Mouse (Mus musculus) lung, postnatal 14 days (tissue): Measurements from ENCODE around the gene Josd1.
"Not testable (repeated sequence)": the region's sequence is repeated elsewhere in the genome, so short reads cannot be mapped to it uniquely, and the experiment has no call there.

Source experiments
- DNase-seq: peaks from one replicate; pipeline ENCODE4 v3.0.0; 2021

Josd1 gene

DNA sequence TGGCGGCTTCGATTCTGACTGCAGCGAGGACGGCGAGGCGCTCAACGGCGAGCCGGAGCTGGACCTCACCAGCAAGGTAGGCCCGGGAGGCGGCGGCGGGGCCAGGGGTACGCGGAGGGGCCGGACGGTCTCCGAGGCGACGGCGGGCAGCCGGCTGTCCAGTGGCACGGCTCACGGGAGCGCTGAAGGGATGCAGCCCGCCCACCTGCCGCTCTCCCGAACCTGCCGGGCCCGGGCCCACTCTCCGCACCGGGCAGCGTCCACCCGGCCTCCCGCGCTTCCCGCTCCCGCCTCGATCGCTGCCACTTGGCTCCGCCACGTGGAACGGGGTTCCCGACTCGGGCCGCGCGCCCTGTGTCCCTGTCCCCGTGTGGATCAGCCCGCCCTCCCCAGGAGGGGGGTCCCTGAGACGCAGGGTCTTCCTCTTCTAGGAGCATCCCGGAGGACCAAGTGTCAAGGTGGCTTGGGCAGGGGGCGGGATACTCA, 3.3 kb upstream of the Josd1 start:
- DNase-seq, result no peak

DNA sequence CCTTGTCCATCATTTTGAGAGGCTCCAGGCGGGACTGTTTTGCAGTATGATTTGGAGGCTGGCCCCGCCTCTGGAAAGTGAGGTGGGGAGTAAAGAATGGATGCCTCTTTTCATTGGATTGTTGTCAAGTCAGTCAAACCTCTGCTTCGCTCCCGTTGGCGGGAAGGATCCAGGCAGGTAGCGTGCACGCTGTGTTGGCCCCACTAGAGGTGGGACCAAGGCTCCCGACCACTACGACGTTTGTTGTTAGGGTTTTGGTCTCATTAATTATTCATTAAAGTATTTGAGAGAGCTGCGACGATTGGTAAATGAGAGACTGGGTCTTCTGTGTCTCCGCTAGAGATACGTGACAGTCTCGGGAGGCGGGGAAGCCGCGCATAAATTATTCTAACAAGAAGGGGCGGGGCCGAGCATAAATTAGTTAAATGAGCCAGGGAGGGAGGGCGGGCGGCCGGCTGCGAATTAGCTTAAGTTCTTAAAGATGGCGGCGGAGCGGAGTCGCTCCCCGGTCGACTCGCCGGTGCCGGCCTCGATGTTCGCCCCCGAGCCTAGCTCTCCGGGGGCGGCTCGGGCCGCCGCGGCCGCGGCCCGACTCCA, 2.8 kb upstream of the Josd1 start, which contains the start of gene Gtpbp1:
Gtpbp1 (plus strand) TSS at position 420 of the 597 bp plus-strand sequence.
- peak; percentile 95 for DNase-seq

DNA sequence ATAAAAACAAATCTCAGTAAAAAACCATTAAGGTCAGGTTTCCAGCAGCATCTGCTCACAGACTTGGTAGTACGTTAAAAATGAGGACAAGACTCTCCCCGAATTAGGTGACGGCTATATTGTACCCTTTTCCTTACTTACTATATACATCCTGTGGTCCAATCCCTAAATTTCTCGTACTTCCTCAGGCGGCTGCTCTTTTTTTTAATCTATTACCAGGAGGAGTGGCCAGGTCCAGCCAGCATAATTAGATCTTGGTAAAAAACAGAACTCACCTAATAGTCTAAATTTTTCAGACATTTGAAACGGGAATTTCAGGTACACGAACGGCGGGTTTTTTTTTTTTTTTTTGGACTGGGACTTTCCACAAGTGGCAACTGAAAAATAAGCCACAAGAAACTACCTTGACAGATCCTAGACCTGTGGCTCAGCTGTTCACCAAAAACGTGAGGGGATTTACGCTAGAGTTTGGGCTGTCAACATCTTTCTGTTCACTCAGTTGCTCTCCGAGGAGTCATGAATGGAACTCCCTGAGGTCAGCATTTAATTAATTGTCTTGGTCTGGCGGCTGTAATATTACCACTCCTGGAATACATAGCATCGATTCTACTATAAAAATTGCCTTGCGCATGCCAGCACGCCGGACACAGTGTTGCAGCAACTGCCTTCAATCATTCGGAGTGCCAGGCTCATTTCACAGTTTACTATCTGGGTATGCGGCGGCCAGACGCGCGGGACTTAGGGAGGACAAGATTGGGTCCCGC, 2.1 kb upstream of the Josd1 start:
- no peak for DNase-seq

DNA sequence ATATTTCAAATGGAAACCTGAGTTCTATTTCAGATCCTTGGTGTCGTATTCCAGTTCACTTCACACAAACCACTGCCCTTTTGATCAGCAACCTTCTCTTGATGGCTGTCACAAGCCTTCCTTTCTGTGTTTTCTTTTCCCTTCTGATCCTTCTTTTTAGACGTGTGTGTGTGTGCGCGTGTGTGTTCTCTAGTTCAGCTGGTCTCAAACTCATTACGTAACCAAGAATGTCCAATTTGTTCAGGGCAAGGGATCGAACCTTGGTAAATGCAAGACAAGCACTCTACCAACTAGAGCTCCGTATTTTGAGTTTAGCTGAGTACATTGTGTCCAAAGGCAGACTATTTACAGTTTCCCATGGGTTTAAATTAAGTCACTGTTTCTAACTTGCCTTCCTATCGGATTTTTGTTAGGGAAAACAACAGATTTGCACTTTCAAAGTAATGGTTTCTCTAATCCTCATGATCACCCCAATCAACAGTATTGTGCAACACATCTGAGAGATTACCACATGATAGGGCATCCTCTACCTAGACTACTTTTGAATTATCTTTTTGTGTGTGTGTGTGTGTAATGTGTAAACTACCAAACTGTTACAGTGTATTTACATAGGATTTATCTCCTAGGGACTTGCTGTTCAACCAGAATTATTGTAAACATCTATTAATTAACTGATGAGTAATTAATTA, 693 bp upstream of the Josd1 start:
- no peak for DNase-seq

- DNase-seq, result no peak
Observed at GRCm38 (mm10) chr15:79687175-79687574, 544 bp downstream of the Josd1 start.

GRCm38 (mm10) chr15:79686046-79686869, 1.5 kb downstream of the Josd1 start:
- no peak for DNase-seq

DNA sequence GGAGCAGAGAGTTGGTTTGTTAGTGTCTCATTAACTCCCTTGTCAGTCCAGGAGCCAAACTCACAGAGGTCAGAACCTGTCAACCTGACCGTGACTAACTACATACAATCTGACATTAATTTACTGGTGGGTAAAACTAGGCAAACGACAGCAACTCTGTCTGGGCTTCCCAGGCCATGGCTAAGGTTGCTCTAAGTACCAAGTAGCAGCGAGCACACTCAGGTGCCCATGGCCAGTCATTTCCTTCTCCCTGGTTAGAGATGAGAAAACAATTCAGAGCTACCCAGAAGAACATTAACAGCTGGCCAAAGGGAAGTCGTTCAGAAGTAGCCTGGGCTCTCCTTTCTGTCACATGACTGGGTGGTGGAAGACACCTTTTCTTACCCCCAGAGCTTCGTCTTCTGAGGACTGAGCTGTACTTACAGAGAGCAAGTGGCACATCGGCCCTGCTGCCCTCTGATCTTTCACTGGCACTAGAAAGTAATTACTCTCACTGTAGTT, 2.5 kb downstream of the Josd1 start:
- no peak for DNase-seq

- no peak for DNase-seq
Observed at GRCm38 (mm10) chr15:79684616-79685015, 3.1 kb downstream of the Josd1 start.

DNA sequence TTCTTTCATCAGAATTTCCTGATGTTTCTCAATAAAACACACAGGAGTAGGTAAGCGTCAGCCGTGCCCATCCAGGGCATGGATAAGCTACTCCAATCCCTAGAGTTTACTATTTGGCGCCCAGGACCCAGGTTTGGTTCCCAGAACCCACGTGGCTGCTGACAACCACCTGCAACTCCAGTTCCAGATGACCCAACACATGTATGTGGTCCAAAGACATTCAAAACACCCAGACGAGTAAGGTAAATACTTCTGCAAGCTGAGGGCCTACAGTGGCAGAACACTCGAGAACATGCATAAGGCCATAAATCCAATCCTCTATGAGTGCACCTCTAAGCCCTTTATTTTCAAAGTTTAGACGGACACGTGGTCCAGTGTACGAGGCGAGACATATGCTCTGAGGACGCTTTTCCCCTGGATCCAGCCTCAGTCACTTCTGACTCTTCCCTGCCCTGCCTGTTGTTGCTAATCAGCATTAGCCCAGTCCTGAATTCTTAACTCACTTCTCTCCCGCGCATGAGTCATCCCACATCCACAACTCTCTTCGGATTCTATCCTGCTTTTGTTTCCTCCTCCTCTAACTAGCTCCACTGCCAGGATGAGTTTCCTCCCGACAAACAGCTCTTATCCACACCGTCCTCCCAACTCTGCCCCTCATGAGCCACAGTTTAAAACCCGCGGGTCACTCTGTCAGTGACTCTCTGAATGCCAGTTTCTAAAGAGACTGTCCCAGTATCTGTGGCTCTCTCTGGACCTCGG, 3.8 kb downstream of the Josd1 start:
- DNase-seq, result no peak

GRCm38 (mm10) chr15:79683146-79683545, 4.6 kb downstream of the Josd1 start:
- DNase-seq, result no peak

DNA sequence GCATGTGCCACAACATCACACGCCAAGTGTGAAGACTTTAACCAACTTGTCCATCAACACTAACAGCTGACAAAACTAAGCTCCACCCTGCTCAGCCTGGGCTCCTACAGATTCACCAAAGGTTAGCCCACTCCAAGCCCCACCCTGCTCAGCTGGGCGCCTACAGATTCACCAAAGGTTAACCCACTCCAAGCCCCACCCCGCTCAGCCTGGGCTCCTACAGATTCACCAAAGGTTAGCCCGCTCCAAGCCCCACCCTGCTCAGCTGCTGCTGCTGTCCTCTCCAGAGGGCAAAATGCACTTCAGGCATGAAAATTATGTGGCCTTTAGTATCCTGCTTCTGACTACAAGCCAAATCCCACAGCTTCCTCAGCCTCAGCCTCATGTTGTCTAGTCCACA, 5.7 kb downstream of the Josd1 start:
- DNase-seq, result no peak

GRCm38 (mm10) chr15:79677936-79678335, 9.8 kb downstream of the Josd1 start:
- DNase-seq, result no peak

GRCm38 (mm10) chr15:79671828-79672348, 15.8 kb downstream of the Josd1 start:
- not testable (repeated sequence) for DNase-seq

DNA sequence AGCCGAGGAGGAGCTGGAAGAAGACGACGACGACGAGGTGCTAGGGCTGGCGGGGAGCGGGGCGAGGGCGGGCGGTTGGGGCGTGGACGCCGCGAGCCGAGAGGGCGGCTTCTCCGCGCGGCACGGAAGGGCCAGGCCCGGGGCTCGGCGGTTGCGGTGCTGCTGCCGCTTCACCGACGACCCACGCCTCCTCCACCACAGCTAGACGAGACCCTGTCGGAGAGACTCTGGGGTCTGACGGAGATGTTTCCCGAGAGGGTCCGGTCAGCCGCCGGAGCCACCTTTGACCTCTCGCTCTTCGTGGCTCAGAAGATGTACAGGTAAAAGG, 16.8 kb downstream of the Josd1 start:
- DNase-seq, result no peak

GRCm38 (mm10) chr15:79670249-79670971, 17.3 kb downstream of the Josd1 start, which contains the start of gene Tomm22:
Tomm22 (plus strand) TSS chr15:79670861.
- peak; percentile 90 for DNase-seq

DNA sequence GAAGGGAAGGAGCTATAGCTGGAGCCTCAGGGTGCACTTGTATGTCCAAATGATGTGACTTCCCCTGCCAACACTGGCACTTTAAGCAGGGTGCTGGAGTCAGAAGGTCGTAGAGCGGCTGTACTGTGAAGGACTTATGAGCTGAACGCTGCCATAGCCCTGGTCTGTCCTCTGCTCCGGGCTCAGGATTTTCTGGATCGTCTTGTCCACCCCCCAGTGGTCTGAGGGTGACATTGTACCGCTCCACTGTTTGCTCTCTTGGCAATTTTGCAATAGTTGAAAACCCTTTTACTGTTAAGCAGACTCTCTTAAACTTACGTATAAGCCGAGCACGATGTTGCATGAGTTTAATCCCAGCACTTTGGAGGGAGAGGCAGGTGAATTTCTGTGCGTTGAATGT, 18.5 kb downstream of the Josd1 start:
- DNase-seq, result peak; percentile 26

GRCm38 (mm10) chr15:79664666-79665065, 23.1 kb downstream of the Josd1 start:
- DNase-seq, result no peak

DNA sequence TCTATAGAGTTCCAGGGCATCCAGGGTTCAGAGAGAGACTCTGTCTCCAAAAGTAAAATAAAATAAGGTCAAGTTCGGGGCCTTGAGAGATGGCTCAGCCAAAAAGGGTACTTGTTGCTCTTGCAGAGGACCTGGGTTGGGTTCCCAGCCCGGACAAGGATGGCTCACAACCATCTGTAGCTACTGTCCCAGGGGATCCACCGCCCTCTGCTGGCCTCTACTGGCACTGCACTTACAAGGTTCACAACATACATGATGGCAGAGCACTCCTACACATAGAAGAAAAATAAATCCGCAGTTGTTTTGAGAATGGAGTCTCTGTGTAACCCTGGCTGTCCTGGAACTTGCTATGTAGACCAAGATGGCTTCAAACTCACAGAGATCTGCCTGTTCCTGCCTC, 25.9 kb downstream of the Josd1 start:
- peak; percentile 39 for DNase-seq

GRCm38 (mm10) chr15:79658531-79659375, 29.0 kb downstream of the Josd1 start, which contains the start of the genes Fam227a and Cby1:
Fam227a (minus strand) TSS chr15:79658956.
Cby1 (plus strand) TSS chr15:79659199.
- peak; percentile 97 for DNase-seq
